Mouse (Mus musculus) myocyte (in vitro differentiated cells): ENCODE measurements around the gene Itgav. TPM values are rescaled to one million over a fixed set of nuclear protein-coding genes. Genes with fewer than 3 reads are reported as not detected.

Source experiments
- H3K27me3 ChIP-seq: one replicate; pipeline ENCODE4 v1.6.1; 2011; ENCODE audit not compliant: control insufficient read depth, insufficient read depth, insufficient read length
- H3K36me3 ChIP-seq: one replicate; pipeline ENCODE4 v1.6.1; 2011; ENCODE audit not compliant: control insufficient read depth, insufficient read depth
- H3K4me2 ChIP-seq: one replicate; pipeline ENCODE4 v1.6.1; 2011; ENCODE audit warnings: low read depth, control low read depth
- H3K4me3 ChIP-seq: one replicate; pipeline ENCODE4 v1.5.1; 2011; ENCODE audit warnings: mild to moderate bottlenecking, control low read depth, moderate library complexity
- H3K79me2 ChIP-seq: one replicate; pipeline ENCODE4 v1.6.1; 2011; ENCODE audit not compliant: control insufficient read depth, insufficient read depth
- H3ac ChIP-seq: one replicate; pipeline ENCODE4 v1.6.1; 2011; ENCODE audit not compliant: control insufficient read depth, insufficient read length
- CEBPB ChIP-seq: IDR thresholded peaks from 2 replicates; pipeline ENCODE4 v1.6.1; 2011; ENCODE audit warnings: mild to moderate bottlenecking, moderate library complexity; ENCODE audit not compliant: poor library complexity, insufficient read depth, severe bottlenecking
- E2F4 ChIP-seq: IDR thresholded peaks from one replicate; pipeline ENCODE4 v1.6.1; 2011; ENCODE audit warnings: mild to moderate bottlenecking, control low read depth, moderate library complexity; ENCODE audit not compliant: insufficient read depth
- MAX ChIP-seq: IDR thresholded peaks from one replicate; pipeline ENCODE4 v1.6.1; 2011; ENCODE audit warnings: low read depth, mild to moderate bottlenecking, control low read depth
- MYOD1 ChIP-seq, 3 experiments: IDR thresholded peaks; one replicate each; pipeline ENCODE4 v1.6.1; 2011; ENCODE audit warnings: control low read depth in 2 of 3, low read depth in 2 of 3, mild to moderate bottlenecking in 2 of 3, moderate library complexity in 1 of 3; ENCODE audit not compliant: insufficient read length in 2 of 3, control insufficient read depth in 1 of 3
- MYOG ChIP-seq, 3 experiments: IDR thresholded peaks; one replicate each; pipeline ENCODE4 v1.6.1; 2011; ENCODE audit warnings: control low read depth in 2 of 3, low read depth in 2 of 3, mild to moderate bottlenecking in 2 of 3; ENCODE audit not compliant: insufficient read length in 2 of 3, control insufficient read depth in 1 of 3, insufficient read depth in 1 of 3
- POLR2A ChIP-seq: IDR thresholded peaks from one replicate; pipeline ENCODE4 v1.6.1; 2011; ENCODE audit warnings: low read depth, mild to moderate bottlenecking, control low read depth, moderate library complexity; ENCODE audit not compliant: insufficient read length
- POLR2AphosphoS2 ChIP-seq: IDR thresholded peaks from one replicate; pipeline ENCODE4 v1.6.1; 2011; ENCODE audit warnings: low read depth, control low read depth; ENCODE audit not compliant: insufficient read length
- REST ChIP-seq: IDR thresholded peaks from one replicate; pipeline ENCODE4 v1.6.1; 2011; ENCODE audit warnings: mild to moderate bottlenecking, control low read depth, moderate library complexity; ENCODE audit not compliant: insufficient read depth, insufficient read length
- SRF ChIP-seq: IDR thresholded peaks from one replicate; pipeline ENCODE4 v1.6.1; 2011; ENCODE audit warnings: low read depth; ENCODE audit not compliant: control insufficient read depth, insufficient read length
- TCF12 ChIP-seq: IDR thresholded peaks from one replicate; pipeline ENCODE4 v1.6.1; 2011; ENCODE audit warnings: mild to moderate bottlenecking, control low read depth; ENCODE audit not compliant: poor library complexity, insufficient read depth, severe bottlenecking
- TCF3 ChIP-seq: IDR thresholded peaks from one replicate; pipeline ENCODE4 v1.6.1; 2011; ENCODE audit warnings: low read depth, control low read depth; ENCODE audit not compliant: insufficient read length
- USF1 ChIP-seq: IDR thresholded peaks from one replicate; pipeline ENCODE4 v1.6.1; 2011; ENCODE audit warnings: low read depth, mild to moderate bottlenecking, control low read depth, moderate library complexity
- polyA plus RNA-seq: library from polyadenylated mRNA; unstranded; fragments of >200 nt; fragmentation: generic; extraction: Trizol; gene quantifications from one replicate; pipeline ENCODE4 v1.2.1, GENCODE M21; 2012; ENCODE audit warnings: missing spikeins

Itgav gene
- polyA plus RNA-seq, 1 experiment, result 26.2 TPM

DNA sequence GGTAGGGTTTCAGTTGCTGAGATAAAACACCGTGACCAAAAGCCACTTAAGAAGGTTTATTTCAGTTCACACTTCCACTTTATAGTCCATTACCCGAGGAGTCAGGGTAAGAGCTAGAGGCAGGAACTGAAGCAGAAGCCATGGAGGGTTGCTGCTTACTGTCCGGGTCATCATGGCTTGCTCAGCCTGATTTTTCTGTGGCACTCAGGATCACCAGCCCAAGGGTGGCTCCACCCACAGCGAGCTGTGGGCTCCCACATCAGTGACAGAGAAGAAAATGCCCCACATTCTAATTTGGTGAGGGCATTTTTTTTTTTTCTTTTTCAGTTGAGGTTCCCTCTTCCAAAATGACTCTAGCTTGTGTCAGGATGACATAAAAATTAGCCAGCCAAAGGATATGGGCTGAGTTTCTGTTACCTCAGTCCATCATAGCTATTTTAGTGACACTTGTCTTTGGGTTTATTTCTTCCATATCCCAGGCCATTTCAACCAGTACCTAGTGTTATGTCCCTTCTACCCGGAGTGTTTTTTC is 30.2 kb downstream of the Itgav start:
- H3K4me3 ChIP-seq, result no peak overlapping the region
- H3K79me2 ChIP-seq, result peaks cover 13% of the 10 kb centered on the region
- H3K27me3 ChIP-seq, result no peaks in the 10 kb centered on the region
- H3ac ChIP-seq, result no peak overlapping the region
- H3K4me2 ChIP-seq, result no peak overlapping the region
- peaks cover 19% of the 10 kb centered on the region for H3K36me3 ChIP-seq
- TF ChIP-seq USF1 (no peak), REST (no peak), POLR2A (no peak), TCF3 (no peak), MYOG (IDR thresholded peaks at IDR 0.05; ENCODE audit: control insufficient read depth in 1 of 3, insufficient read depth in 1 of 3, insufficient read length in 2 of 3, low read depth in 2 of 3) (no peak), MYOD1 (IDR thresholded peaks at IDR 0.05; ENCODE audit: control insufficient read depth in 1 of 3, insufficient read length in 2 of 3, low read depth in 2 of 3) (no peak), E2F4 (no peak), CEBPB (no peak), POLR2AphosphoS2 (no peak), SRF (no peak)

DNA sequence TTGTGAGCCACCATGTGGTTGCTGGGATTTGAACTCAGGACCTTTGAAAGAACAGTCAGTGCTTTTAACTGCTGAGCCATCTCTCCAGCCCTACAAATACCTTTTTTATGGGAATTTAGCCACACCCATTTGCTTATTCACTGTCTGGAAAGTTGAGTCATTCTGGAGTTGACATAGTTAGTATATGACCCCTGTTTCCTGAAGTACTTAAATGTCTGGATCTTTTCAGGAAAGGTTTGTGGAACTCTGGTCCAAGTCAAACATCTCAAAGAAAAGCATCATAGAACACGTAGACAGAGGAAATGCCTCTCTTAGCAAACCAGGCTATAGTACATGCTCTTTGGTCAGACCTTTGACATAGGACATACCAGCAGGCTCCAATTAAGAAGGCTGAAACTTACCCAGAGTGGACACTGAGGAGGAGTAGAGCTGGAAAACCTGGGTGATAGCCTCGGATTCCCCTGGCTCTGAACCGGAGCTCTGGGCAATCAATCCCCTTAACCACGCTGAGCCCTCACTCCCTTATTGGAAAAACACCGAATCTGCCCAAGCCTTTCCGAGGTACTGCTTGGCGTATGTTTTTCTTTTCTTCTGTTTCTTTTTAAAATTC is 34.5 kb downstream of the Itgav start:
- no peak overlapping the region for H3K4me3 ChIP-seq
- TF ChIP-seq TCF12, result no peak
- no peak overlapping the region for H3ac ChIP-seq
- peak overlapping the region; percentile 41 for H3K4me2 ChIP-seq
- no peaks in the 10 kb centered on the region for H3K27me3 ChIP-seq
- H3K79me2 ChIP-seq, result peaks cover 20% of the 10 kb centered on the region
- H3K36me3 ChIP-seq, result peaks cover 19% of the 10 kb centered on the region

DNA sequence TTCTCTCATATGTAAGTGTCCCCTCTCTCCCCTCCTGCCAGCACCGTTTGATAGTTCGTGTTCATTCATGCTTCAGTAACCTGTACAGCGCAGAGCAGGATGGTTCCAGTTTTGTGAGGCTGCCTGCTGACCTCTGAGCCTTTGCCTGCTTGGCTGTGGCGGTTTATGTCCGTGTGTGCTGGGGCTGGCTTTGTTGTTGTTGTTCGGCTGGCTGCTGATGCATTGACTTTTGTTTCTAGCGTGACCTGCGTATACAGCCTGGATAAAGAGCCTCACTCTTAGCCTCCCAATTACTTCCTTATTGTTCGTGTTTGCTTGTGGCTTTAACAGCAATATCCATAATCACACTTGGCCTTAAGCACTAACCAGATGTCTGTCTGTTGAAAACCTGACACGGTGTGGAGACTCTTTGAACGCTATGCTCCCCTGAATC is 35.0 kb downstream of the Itgav start:
- Histone ChIP-seq H3K27me3 (no peaks in the 10 kb centered on the region), H3K79me2 (peaks cover 16% of the 10 kb centered on the region), H3K4me2 (peak overlapping the region; percentile 41), H3K4me3 (no peak overlapping the region), H3K36me3 (peaks cover 24% of the 10 kb centered on the region), H3ac (no peak overlapping the region)
- TF ChIP-seq MYOD1 (IDR thresholded peaks at IDR 0.05; ENCODE audit: control insufficient read depth in 1 of 3, insufficient read length in 2 of 3, low read depth in 2 of 3), result no peak
- TF ChIP-seq MAX, result no peak
- no peak for TF ChIP-seq POLR2AphosphoS2
- TF ChIP-seq REST, result no peak
- no peak for TF ChIP-seq USF1
- TF ChIP-seq SRF, result no peak
- no peak for TF ChIP-seq TCF12
- TF ChIP-seq CEBPB, result no peak
- no peak for TF ChIP-seq E2F4
- no peak for TF ChIP-seq POLR2A

DNA sequence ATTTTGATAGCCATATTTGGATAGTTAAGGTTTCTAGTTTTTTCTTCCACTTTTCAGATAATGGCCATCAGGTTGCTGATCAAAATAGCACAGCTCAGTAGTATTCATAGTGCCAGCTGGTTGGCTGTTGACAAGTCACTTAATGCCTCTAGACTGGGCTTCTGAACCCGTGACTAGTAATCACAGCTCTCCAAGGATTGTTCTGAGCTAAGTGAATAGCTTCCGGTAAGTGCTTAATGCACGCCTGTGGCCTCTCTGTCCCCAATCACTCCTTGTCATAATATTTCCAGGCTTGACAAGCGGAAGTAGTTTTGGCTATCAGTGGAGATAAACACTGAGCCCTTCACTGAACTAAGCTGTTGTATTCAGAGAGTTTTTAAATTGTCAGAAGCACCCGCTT is 35.5 kb downstream of the Itgav start:
- Histone ChIP-seq H3K4me3 (no peak overlapping the region), H3K27me3 (no peaks in the 10 kb centered on the region), H3K4me2 (peak overlapping the region; percentile 41), H3K36me3 (peaks cover 27% of the 10 kb centered on the region), H3ac (no peak overlapping the region), H3K79me2 (peaks cover 16% of the 10 kb centered on the region)
- TF ChIP-seq TCF12 (no peak), CEBPB (no peak), POLR2A (no peak), MYOD1 (IDR thresholded peaks at IDR 0.05; ENCODE audit: control insufficient read depth in 1 of 3, insufficient read length in 2 of 3, low read depth in 2 of 3) (no peak), USF1 (no peak), SRF (no peak), REST (no peak), MAX (no peak), E2F4 (no peak), TCF3 (no peak), MYOG (IDR thresholded peaks at IDR 0.05; ENCODE audit: control insufficient read depth in 1 of 3, insufficient read depth in 1 of 3, insufficient read length in 2 of 3, low read depth in 2 of 3) (no peak), POLR2AphosphoS2 (no peak)

DNA sequence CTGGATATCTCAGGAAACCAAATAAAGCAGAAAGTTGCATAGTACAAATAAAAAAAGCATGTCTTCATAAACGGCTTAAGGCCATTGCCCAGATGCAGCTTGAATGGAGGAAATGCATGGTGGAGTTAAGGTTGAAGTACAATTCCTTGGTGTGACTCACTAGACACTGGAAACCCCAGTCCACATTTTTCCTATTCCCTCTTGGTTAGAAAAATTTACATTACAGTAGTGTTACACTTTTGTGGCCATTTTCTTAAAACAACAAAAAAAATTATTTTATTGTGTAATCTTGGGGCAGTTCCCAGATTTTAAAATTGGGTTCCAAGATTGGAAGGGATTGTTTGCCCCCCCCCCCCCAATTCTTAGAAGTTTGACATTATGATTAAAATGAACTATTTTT is 35.9 kb downstream of the Itgav start:
- no peak overlapping the region for H3ac ChIP-seq
- peaks cover 27% of the 10 kb centered on the region for H3K36me3 ChIP-seq
- no peak overlapping the region for H3K4me3 ChIP-seq
- no peaks in the 10 kb centered on the region for H3K27me3 ChIP-seq
- peaks cover 16% of the 10 kb centered on the region for H3K79me2 ChIP-seq
- peak overlapping the region; percentile 41 for H3K4me2 ChIP-seq
- TF ChIP-seq POLR2A (no peak), CEBPB (0 out of 2 replicates have a peak, but pooled peaks have one; percentile 37), USF1 (no peak), MAX (no peak), TCF3 (no peak), TCF12 (no peak), E2F4 (no peak), POLR2AphosphoS2 (no peak)
